Mouse (Mus musculus): ENCODE measurements at regions not wholly inside any gene's neighbourhood (a gene's known extent, or its start where the extent isn't known, plus 50 kb on each side); places are given as distances from the start of the nearest gene placed in this dataset.

DNA sequence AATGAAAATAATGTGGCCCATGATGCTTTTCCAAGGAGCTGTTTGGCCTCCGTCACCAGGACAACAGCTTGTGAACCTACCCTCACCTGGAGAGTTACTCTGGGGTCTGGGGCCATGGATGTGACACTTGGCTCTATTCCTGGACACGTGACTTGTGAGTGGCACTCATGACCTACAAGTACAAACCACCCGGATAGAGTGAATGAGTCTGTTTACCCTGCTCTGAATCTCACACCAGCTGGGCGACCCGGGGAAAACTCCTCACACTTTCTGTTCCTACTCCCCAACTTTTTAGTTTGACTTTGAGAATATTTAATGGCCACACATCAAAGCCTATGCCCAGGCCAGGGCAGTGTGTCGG is 84.0 kb downstream of the Gm11011 start:
- DNase-seq (ENCODE audit: low read depth, low spot score), result no peak
- no peaks in the 10 kb centered on the region for H3K36me3 ChIP-seq (ENCODE audit: control insufficient read depth in 1 of 2, insufficient read depth in 2 of 2, low read length in 2 of 2)
- no peak overlapping the region for H3K27ac ChIP-seq (ENCODE audit: control insufficient read depth, low read depth, low read length)
- TF ChIP-seq USF2 (IDR thresholded peaks at IDR 0.05; ENCODE audit: borderline replicate concordance in 1 of 2, insufficient read depth in 1 of 2, low read depth in 1 of 2, low read length in 2 of 2) (no peak), ZMIZ1 (IDR thresholded peaks at IDR 0.05; ENCODE audit: low read depth, low read length) (no peak), E2F4 (IDR thresholded peaks at IDR 0.05; ENCODE audit: borderline replicate concordance, low read depth, low read length) (no peak), TBP (IDR thresholded peaks at IDR 0.05; ENCODE audit: low read depth, low read length) (no peak), RCOR1 (IDR thresholded peaks at IDR 0.05; ENCODE audit: low read depth, low read length) (no peak), TCF12 (IDR thresholded peaks at IDR 0.05; ENCODE audit: low read depth, low read length) (no peak), ELF1 (IDR thresholded peaks at IDR 0.05; ENCODE audit: low read depth, low read length) (no peak), ZNF384 (IDR thresholded peaks at IDR 0.05; ENCODE audit: low read depth, low read length) (no peak), ZC3H11A (IDR thresholded peaks at IDR 0.05; ENCODE audit: low read depth, low read length) (no peak), MAX (IDR thresholded peaks at IDR 0.05; ENCODE audit: low read length) (no peak), MYC (IDR thresholded peaks at IDR 0.05; ENCODE audit: low read depth, low read length) (no peak), MXI1 (IDR thresholded peaks at IDR 0.05; ENCODE audit: low read depth, low read length) (no peak), USF1 (IDR thresholded peaks at IDR 0.05; ENCODE audit: low read depth, low read length) (no peak), MYB (IDR thresholded peaks at IDR 0.05; ENCODE audit: low read depth, low read length) (no peak), GATA1 (IDR thresholded peaks at IDR 0.05; ENCODE audit: low read depth, low read length) (no peak), EP300 (IDR thresholded peaks at IDR 0.05; ENCODE audit: low read depth in 1 of 2, low read length in 2 of 2) (no peak)
- H3K27me3 ChIP-seq (ENCODE audit: control insufficient read depth in 1 of 2, insufficient read depth in 2 of 2, low read length in 2 of 2), result no peaks in the 10 kb centered on the region
- no peak overlapping the region for H3K9ac ChIP-seq (ENCODE audit: control insufficient read depth, low read depth, low read length, poor library complexity, severe bottlenecking)
- no peaks in the 10 kb centered on the region for H3K79me2 ChIP-seq (ENCODE audit: control insufficient read depth, insufficient read depth, low read length, poor library complexity)
- H3K9me3 ChIP-seq (replicated peaks; ENCODE audit: insufficient read depth, low read length), result no peaks in the 10 kb centered on the region
- H3K4me1 ChIP-seq (ENCODE audit: control insufficient read depth in 1 of 2, insufficient read depth in 2 of 2, low read length in 2 of 2), result no peaks in the 10 kb centered on the region
- no peak overlapping the region for H3K4me3 ChIP-seq (ENCODE audit: control insufficient read depth in 1 of 2, insufficient read depth in 1 of 2, low read depth in 2 of 2, low read length in 2 of 2)

DNA sequence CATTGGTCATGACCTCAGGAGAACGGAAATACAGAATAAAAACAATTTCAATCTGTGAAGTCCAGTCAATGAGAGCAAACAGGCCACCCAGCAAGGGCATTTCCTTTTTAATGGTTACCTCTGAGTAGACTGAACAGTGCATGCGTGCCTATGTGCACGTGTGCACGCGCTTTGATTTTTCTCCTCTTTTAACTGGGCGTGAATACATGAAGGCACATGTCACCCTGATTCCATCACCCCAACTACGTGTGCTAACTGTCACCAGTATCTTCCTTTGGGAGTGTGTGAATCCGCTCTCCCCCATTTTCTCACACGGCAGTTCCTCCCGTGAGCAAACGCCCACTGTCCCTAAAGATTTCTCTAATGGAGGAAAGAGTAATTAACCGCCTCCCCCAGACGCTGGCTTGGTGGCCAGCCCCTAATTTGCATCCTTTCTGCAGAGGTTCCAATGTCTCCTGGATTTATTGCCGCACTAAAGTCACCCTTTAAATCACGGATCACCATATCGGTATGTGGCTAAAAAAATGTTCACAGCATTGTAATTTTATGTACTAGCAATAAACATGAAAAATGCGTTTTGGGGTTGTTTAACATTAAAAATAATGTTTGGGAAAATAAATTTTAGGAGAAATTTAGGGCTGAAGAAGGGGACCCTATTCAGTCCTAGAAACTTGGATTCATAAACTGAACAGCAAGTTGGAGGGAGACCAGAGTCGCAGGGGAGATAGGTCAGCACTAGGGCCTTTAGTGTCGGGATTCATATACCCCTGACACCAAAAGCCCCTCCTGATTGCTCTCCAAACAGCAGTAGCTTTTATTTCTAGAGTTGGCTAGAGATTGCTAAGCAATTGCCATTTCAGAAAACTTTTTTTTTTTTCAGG is 84.6 kb downstream of the Gm11011 start:
- H3K9ac ChIP-seq (ENCODE audit: control insufficient read depth, low read depth, low read length, poor library complexity, severe bottlenecking), result no peak overlapping the region
- no peaks in the 10 kb centered on the region for H3K27me3 ChIP-seq (ENCODE audit: control insufficient read depth in 1 of 2, insufficient read depth in 2 of 2, low read length in 2 of 2)
- no peaks in the 10 kb centered on the region for H3K36me3 ChIP-seq (ENCODE audit: control insufficient read depth in 1 of 2, insufficient read depth in 2 of 2, low read length in 2 of 2)
- H3K9me3 ChIP-seq (replicated peaks; ENCODE audit: insufficient read depth, low read length), result no peaks in the 10 kb centered on the region
- no peak for TF ChIP-seq CHD1 (IDR thresholded peaks at IDR 0.05; ENCODE audit: low read depth, low read length)
- no peak overlapping the region for H3K4me3 ChIP-seq (ENCODE audit: control insufficient read depth in 1 of 2, insufficient read depth in 1 of 2, low read depth in 2 of 2, low read length in 2 of 2)
- no peak overlapping the region for H3K27ac ChIP-seq (ENCODE audit: control insufficient read depth, low read depth, low read length)
- H3K4me1 ChIP-seq (ENCODE audit: control insufficient read depth in 1 of 2, insufficient read depth in 2 of 2, low read length in 2 of 2), result no peaks in the 10 kb centered on the region
- no peak for DNase-seq (ENCODE audit: low read depth, low spot score)
- H3K79me2 ChIP-seq (ENCODE audit: control insufficient read depth, insufficient read depth, low read length, poor library complexity), result no peaks in the 10 kb centered on the region

All from MEL (cell line).